Mouse (Mus musculus) stomach, postnatal 0 days (tissue): ENCODE results near the gene Mtmr12.

ENCODE experiments used
- CTCF ChIP-seq: IDR thresholded peaks from 2 replicates; pipeline ENCODE4 v1.5.1; 2016; ENCODE audit warnings: antibody characterized with exemption, low read depth, mild to moderate bottlenecking, moderate library complexity
- EP300 ChIP-seq: optimal IDR thresholded peaks from 2 replicates; pipeline ENCODE3; 2016; ENCODE audit warnings: antibody characterized with exemption

DNA sequence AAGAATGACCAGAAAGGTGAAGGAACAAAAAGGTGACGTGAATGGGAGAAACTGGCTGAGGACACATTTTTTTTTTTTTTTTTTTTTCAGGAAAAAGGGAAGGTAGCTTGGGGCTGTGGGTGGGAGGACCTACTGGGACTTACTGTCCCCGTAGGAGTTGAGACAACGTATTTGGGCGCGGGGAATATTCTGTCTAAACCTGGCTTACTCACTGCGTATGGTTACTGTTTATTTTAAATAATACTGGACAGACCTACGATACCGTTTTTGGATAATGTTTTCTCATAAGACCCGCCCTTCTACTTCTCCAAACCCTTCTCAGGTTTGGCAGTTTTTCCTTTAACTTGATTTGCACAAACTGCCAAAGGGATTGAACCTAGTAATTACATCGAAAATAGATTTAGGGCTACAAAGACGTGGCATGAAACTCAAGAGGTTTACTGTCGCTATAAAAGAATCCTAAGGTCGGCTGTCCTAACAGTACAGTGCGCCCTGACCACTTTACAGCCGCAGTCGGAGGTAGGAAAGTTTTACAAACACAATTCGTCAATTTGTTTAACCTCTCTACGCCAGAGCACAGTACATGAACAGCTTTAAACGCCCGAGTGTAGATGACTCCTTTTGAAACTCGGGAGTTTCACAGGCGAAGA lies 115.7 kb downstream of the Mtmr12 start:
- TF ChIP-seq CTCF = no peak
- TF ChIP-seq EP300 = no peak
